Mouse (Mus musculus): ENCODE data around the gene Nthl1. TPM values are rescaled to one million over a fixed set of nuclear protein-coding genes. Genes with fewer than 3 reads are reported as not detected.

Nthl1 gene
- polyA plus RNA-seq, 1 experiment from 2014 or later: 24.2 TPM

- Histone ChIP-seq H3K27ac (0 out of 2 replicates have a peak overlapping the region, but pooled peaks have one; percentile 8), H3K4me3 (no peak overlapping the region), H3K4me1 (peaks cover 29% of the 10 kb centered on the region), H3K9ac (no peak overlapping the region), H3K9me3 (no peaks in the 10 kb centered on the region), H3K36me3 (peaks cover 33% of the 10 kb centered on the region), H3K4me2 (no peak overlapping the region), H3K27me3 (no peaks in the 10 kb centered on the region)
- no peak for ATAC-seq (ENCODE audit: insufficient number of reproducible peaks, insufficient read depth, low FRiP score, low TSS enrichment, low read depth)
- WGBS: 79% methylated on average over 7 of the region's 7 CpGs
These were observed 41.8 kb downstream of the Nthl1 start for GRCm38 (mm10) chr17:24674277-24674676.

DNA sequence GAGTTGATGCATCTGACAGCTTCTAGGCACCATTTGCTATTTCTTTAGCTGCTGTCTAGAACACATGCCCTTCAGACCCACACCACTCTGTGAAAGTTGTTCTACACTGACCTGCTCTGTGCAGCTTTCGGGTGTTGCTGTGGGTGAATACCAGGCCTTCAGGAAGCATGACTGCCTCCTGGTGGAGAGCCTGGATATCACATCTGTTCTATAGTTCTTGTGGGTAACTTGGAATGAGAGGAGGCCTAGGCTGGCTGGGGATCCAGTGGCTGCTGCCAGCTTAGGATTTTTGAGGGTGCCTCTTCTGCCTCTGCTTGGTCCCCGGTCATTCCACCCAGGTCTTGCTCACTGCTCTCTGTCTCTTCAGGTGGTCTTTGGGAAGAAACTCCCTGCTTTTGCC, 43.7 kb downstream of the Nthl1 start:
- peaks cover 53% of the 10 kb centered on the region for H3K36me3 ChIP-seq
- H3K27ac ChIP-seq: no peak overlapping the region
- no peak for ATAC-seq (ENCODE audit: insufficient number of reproducible peaks, insufficient read depth, low FRiP score, low TSS enrichment, low read depth)
- WGBS: 62% methylated on average over 2 of the region's 2 CpGs
- H3K9ac ChIP-seq: peak overlapping the region; percentile 46; the same call in 1 of the 2 replicates
- H3K4me3 ChIP-seq: no peak overlapping the region
- H3K9me3 ChIP-seq: no peaks in the 10 kb centered on the region
- peaks cover 20% of the 10 kb centered on the region for H3K4me1 ChIP-seq
- H3K4me2 ChIP-seq: no peak overlapping the region
- H3K27me3 ChIP-seq: no peaks in the 10 kb centered on the region

- Histone ChIP-seq H3K9me3 (no peaks in the 10 kb centered on the region), H3K4me1 (peaks cover 13% of the 10 kb centered on the region), H3K27me3 (no peaks in the 10 kb centered on the region), H3K27ac (no peak overlapping the region), H3K9ac (no peak overlapping the region), H3K4me3 (no peak overlapping the region), H3K36me3 (peaks cover 59% of the 10 kb centered on the region), H3K4me2 (no peak overlapping the region)
- WGBS: 95% methylated on average over 5 of the region's 5 CpGs
- ATAC-seq (ENCODE audit: insufficient number of reproducible peaks, insufficient read depth, low FRiP score, low TSS enrichment, low read depth): no peak
These were observed 44.4 kb downstream of the Nthl1 start for GRCm38 (mm10) chr17:24676877-24677276.

DNA sequence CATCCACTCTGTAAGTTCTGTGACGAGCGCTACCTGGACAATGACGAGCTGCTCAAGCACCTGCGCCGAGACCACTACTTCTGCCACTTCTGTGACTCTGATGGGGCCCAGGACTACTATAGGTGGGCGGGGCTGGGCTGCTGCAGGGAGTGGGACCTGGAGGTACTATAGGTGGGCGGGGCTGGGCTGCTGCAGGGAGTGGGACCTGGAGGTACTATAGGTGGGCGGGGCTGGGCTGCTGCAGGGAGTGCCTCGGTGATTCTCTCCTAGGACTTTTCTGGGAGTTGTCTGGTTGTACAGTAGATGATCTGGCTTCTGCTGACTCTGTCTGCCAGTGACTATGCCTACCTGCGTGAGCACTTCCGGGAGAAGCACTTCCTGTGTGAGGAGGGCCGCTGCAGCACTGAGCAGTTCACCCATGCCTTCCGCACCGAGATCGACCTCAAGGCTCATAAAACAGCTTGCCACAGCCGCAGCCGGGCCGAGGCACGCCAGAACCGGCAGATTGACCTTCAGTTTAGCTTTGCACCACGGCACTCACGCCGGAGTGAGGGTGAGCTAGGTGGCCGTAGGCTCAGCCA, 45.1 kb downstream of the Nthl1 start:
- 92% methylated on average over 24 of the region's 24 CpGs for WGBS
- no peak for ATAC-seq (ENCODE audit: insufficient number of reproducible peaks, insufficient read depth, low FRiP score, low TSS enrichment, low read depth)
- no peak overlapping the region for H3K27ac ChIP-seq

GRCm38 (mm10) chr17:24686514-24686913, 54.0 kb downstream of the Nthl1 start:
- H3K4me2 ChIP-seq: peak overlapping the region; percentile 44
- 29% methylated on average over 16 of the region's 16 CpGs for WGBS
- H3K27ac ChIP-seq: no peak overlapping the region
- peaks cover 21% of the 10 kb centered on the region for H3K4me1 ChIP-seq
- peaks cover 58% of the 10 kb centered on the region for H3K27me3 ChIP-seq
- H3K9me3 ChIP-seq: no peaks in the 10 kb centered on the region
- H3K4me3 ChIP-seq: no peak overlapping the region
- H3K9ac ChIP-seq: no peak overlapping the region
- ATAC-seq (ENCODE audit: insufficient number of reproducible peaks, insufficient read depth, low FRiP score, low TSS enrichment, low read depth): no peak
- peaks cover 8% of the 10 kb centered on the region for H3K36me3 ChIP-seq

More for the DNA sequence above, 45.1 kb downstream of the Nthl1 start:
- Histone ChIP-seq H3K9me3 (no peaks in the 10 kb centered on the region), H3K4me1 (peaks cover 6% of the 10 kb centered on the region; the same call in 1 of the 2 replicates), H3K4me2 (no peak overlapping the region), H3K4me3 (no peak overlapping the region), H3K36me3 (peaks cover 64% of the 10 kb centered on the region), H3K9ac (no peak overlapping the region), H3K27me3 (no peaks in the 10 kb centered on the region)

DNA sequence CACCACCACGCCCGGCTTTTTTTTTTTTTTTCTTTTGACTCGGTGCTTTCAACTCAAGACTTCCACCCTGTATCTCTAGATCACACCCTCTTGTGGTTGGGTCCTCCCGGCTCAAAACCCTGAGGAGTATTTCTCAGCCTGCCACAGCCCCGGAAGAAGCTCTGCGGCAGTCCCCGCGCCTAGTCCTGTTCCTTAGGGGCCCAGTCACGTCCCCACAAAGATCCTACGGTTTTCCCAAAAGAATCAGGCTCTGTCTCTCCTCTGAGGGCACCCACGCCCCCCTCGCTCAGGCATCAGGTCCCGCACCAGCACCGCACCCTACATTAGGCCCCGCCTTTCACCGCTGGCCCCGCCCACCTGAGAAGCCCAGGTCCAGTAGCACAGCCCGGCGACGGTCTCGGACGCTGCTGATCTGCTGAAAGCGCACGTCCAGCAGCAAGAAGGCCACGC, 54.7 kb downstream of the Nthl1 start:
- Histone ChIP-seq H3K27me3 (peaks cover 58% of the 10 kb centered on the region), H3K9me3 (no peaks in the 10 kb centered on the region), H3K36me3 (peaks cover 5% of the 10 kb centered on the region), H3K9ac (peak overlapping the region; percentile 58), H3K4me2 (peak overlapping the region; percentile 55), H3K4me3 (peak overlapping the region; percentile 31), H3K4me1 (peaks cover 21% of the 10 kb centered on the region), H3K27ac (no peak overlapping the region)
- WGBS: 2% methylated on average over 25 of the region's 25 CpGs
- no peak for ATAC-seq (ENCODE audit: insufficient number of reproducible peaks, insufficient read depth, low FRiP score, low TSS enrichment, low read depth)

GRCm38 (mm10) chr17:24687599-24687998, 55.1 kb downstream of the Nthl1 start:
- no peaks in the 10 kb centered on the region for H3K9me3 ChIP-seq
- no peak overlapping the region for H3K27ac ChIP-seq
- peak overlapping the region; percentile 31 for H3K4me3 ChIP-seq
- H3K36me3 ChIP-seq: peaks cover 8% of the 10 kb centered on the region
- no peak for ATAC-seq (ENCODE audit: insufficient number of reproducible peaks, insufficient read depth, low FRiP score, low TSS enrichment, low read depth)
- 19% methylated on average over 23 of the region's 23 CpGs for WGBS
- H3K27me3 ChIP-seq: peaks cover 58% of the 10 kb centered on the region
- peaks cover 21% of the 10 kb centered on the region for H3K4me1 ChIP-seq
- peak overlapping the region; percentile 55 for H3K4me2 ChIP-seq
- H3K9ac ChIP-seq: peak overlapping the region; percentile 58

Small RNA genes within 50 kb of the gene (microRNA-seq; reads per million reads assigned to microRNA genes)
- not detected for gene Gm24589

Other genes starting within 250 kb of the Nthl1 start
- 296 and 317 TPM in 2 replicates for gene Rnps1, start 218.1 kb upstream of the Nthl1 start, polyA plus RNA-seq (2015; fragmentation: Nextera tagmentation; extraction: Ambion mirVana)
- 70.6 and 78.0 TPM in 2 replicates for gene Eci1, start 206.0 kb upstream of the Nthl1 start, polyA plus RNA-seq (2015; fragmentation: Nextera tagmentation; extraction: Ambion mirVana)
- gene Dnase1l2, start 189.6 kb upstream of the Nthl1 start, polyA plus RNA-seq (2015; fragmentation: Nextera tagmentation; extraction: Ambion mirVana): 3.5 and 5.5 TPM in 2 replicates
- gene E4f1, start 162.4 kb upstream of the Nthl1 start, polyA plus RNA-seq (2015; fragmentation: Nextera tagmentation; extraction: Ambion mirVana): 44.4 and 46.4 TPM in 2 replicates
- gene Pgp, start 162.3 kb upstream of the Nthl1 start, polyA plus RNA-seq (2015; fragmentation: Nextera tagmentation; extraction: Ambion mirVana): 47.4 and 48.7 TPM in 2 replicates
- not detected in 2 replicates for gene Bricd5, start 158.8 kb upstream of the Nthl1 start, polyA plus RNA-seq (2015; fragmentation: Nextera tagmentation; extraction: Ambion mirVana)
- 32.5 and 33.2 TPM in 2 replicates for gene Mlst8, start 153.6 kb upstream of the Nthl1 start, polyA plus RNA-seq (2015; fragmentation: Nextera tagmentation; extraction: Ambion mirVana)
- 3.5 and 5.4 TPM in 2 replicates for gene Caskin1, start 144.1 kb upstream of the Nthl1 start, polyA plus RNA-seq (2015; fragmentation: Nextera tagmentation; extraction: Ambion mirVana)
- gene Traf7, start 104.7 kb upstream of the Nthl1 start, polyA plus RNA-seq (2015; fragmentation: Nextera tagmentation; extraction: Ambion mirVana): 96.1 and 97.1 TPM in 2 replicates
- 2.8 and 3.3 TPM in 2 replicates for gene Rab26, start 98.5 kb upstream of the Nthl1 start, polyA plus RNA-seq (2015; fragmentation: Nextera tagmentation; extraction: Ambion mirVana)
- gene Pkd1, start 82.8 kb upstream of the Nthl1 start, polyA plus RNA-seq (2015; fragmentation: Nextera tagmentation; extraction: Ambion mirVana): 24.1 and 30.6 TPM in 2 replicates
- gene Tsc2, start 50 bp upstream of the Nthl1 start, polyA plus RNA-seq (2015; fragmentation: Nextera tagmentation; extraction: Ambion mirVana): 60.9 and 69.9 TPM in 2 replicates
- gene Slc9a3r2, start 17.6 kb downstream of the Nthl1 start, polyA plus RNA-seq (2015; fragmentation: Nextera tagmentation; extraction: Ambion mirVana): 50.2 and 50.4 TPM in 2 replicates
- 0.74 and 1.2 TPM in 2 replicates for gene Npw, start 25.8 kb downstream of the Nthl1 start, polyA plus RNA-seq (2015; fragmentation: Nextera tagmentation; extraction: Ambion mirVana)
- gene Zfp598, start 37.0 kb downstream of the Nthl1 start, polyA plus RNA-seq (2015; fragmentation: Nextera tagmentation; extraction: Ambion mirVana): 21.4 and 22.1 TPM in 2 replicates
- gene Syngr3, start 57.3 kb downstream of the Nthl1 start, polyA plus RNA-seq (2015; fragmentation: Nextera tagmentation; extraction: Ambion mirVana): 4.6 and 4.9 TPM in 2 replicates
- 43.8 and 49.0 TPM in 2 replicates for gene Gfer, start 63.5 kb downstream of the Nthl1 start, polyA plus RNA-seq (2015; fragmentation: Nextera tagmentation; extraction: Ambion mirVana)
- gene Noxo1, start 63.6 kb downstream of the Nthl1 start, polyA plus RNA-seq (2015; fragmentation: Nextera tagmentation; extraction: Ambion mirVana): 2.6 and 3.5 TPM in 2 replicates
- gene Tbl3, start 75.0 kb downstream of the Nthl1 start, polyA plus RNA-seq (2015; fragmentation: Nextera tagmentation; extraction: Ambion mirVana): 74.2 and 81.6 TPM in 2 replicates
- gene Rnf151, start 85.4 kb downstream of the Nthl1 start, polyA plus RNA-seq (2015; fragmentation: Nextera tagmentation; extraction: Ambion mirVana): 0.20 and 0.23 TPM in 2 replicates
- 1,313 and 1,443 TPM in 2 replicates for gene Rps2, start 85.4 kb downstream of the Nthl1 start, polyA plus RNA-seq (2015; fragmentation: Nextera tagmentation; extraction: Ambion mirVana)
- 217 and 229 TPM in 2 replicates for gene Ndufb10, start 91.8 kb downstream of the Nthl1 start, polyA plus RNA-seq (2015; fragmentation: Nextera tagmentation; extraction: Ambion mirVana)
- not detected in 2 replicates for gene Rpl3l, start 95.1 kb downstream of the Nthl1 start, polyA plus RNA-seq (2015; fragmentation: Nextera tagmentation; extraction: Ambion mirVana)
- 27.8 and 27.9 TPM in 2 replicates for gene Msrb1, start 104.0 kb downstream of the Nthl1 start, polyA plus RNA-seq (2015; fragmentation: Nextera tagmentation; extraction: Ambion mirVana)
- 17.9 and 21.6 TPM in 2 replicates for gene Hs3st6, start 120.3 kb downstream of the Nthl1 start, polyA plus RNA-seq (2015; fragmentation: Nextera tagmentation; extraction: Ambion mirVana)
- 0.19 TPM in 1 of 2 replicates, not detected in the other for gene Meiob, start 171.6 kb downstream of the Nthl1 start, polyA plus RNA-seq (2015; fragmentation: Nextera tagmentation; extraction: Ambion mirVana)
- 28.3 and 28.4 TPM in 2 replicates for gene Hagh, start 207.5 kb downstream of the Nthl1 start, polyA plus RNA-seq (2015; fragmentation: Nextera tagmentation; extraction: Ambion mirVana)
- gene Fahd1, start 217.7 kb downstream of the Nthl1 start, polyA plus RNA-seq (2015; fragmentation: Nextera tagmentation; extraction: Ambion mirVana): 20.3 and 22.4 TPM in 2 replicates
- 0.37 and 0.42 TPM in 2 replicates for gene Igfals, start 233.3 kb downstream of the Nthl1 start, polyA plus RNA-seq (2015; fragmentation: Nextera tagmentation; extraction: Ambion mirVana)

Data from embryonic facial prominence, embryonic 13.5 days (tissue).